Comparison of ENCODE assay signal across 8 mouse cellular contexts in the genomic region with DNA sequence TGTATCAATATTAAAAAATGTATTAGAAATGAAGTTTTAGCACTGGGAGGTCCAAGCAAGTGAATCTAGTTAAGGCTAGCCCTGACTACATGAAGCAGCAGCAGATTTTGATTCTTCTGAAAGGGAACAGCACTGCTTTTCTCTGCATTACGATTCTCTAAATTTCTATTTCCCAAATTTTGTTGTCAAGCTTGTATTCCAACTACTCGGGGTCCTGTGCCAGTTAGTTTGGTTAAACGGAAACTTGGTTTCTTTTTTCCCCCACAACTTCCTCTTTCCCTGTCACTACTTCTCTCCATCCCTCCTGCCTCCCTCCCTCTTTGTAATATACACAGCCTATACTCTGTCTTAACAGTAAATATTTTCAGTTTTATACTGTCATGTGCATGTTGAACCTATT. TPM values are rescaled to one million over a fixed set of nuclear protein-coding genes. Genes with fewer than 3 reads are reported as not detected.
DNase-seq lines count a peak whose midpoint lies in the region; ATAC-seq lines count a peak whose summit lies in the region.

No protein-coding gene starts in this region.

- H3K36me3 ChIP-seq in forebrain, embryonic 10.5 days (replicated peaks): peaks cover 41% of the 10 kb centered on the region
- no peaks in the 10 kb centered on the region; the same call in 1 of the 2 replicates for H3K36me3 ChIP-seq in forebrain, embryonic 11.5 days (ENCODE audit: control insufficient read depth, insufficient read depth, low read length)
- H3K36me3 ChIP-seq in lung, embryonic 16.5 days (ENCODE audit: control insufficient read depth, insufficient read depth, low read length): 0 out of 2 replicates have a peak, but pooled peaks cover 6% of the 10 kb centered on the region
- peaks cover 26% of the 10 kb centered on the region for H3K36me3 ChIP-seq in hindbrain, embryonic 13.5 days
- H3K36me3 ChIP-seq in neural tube, embryonic 13.5 days: peaks cover 25% of the 10 kb centered on the region

- ATAC-seq in forebrain, embryonic 11.5 days (replicated peaks; ENCODE audit: low FRiP score): no peak
- no peak for ATAC-seq in lung, embryonic 16.5 days (ENCODE audit: low read depth)
- no peak for ATAC-seq in hindbrain, embryonic 13.5 days (ENCODE audit: low FRiP score)
- no peak for ATAC-seq in neural tube, embryonic 13.5 days (ENCODE audit: low read depth)
- ATAC-seq in frontal cortex, adult (ENCODE audit: low TSS enrichment): no peak

- DNase-seq in forebrain, embryonic 10.5 days (ENCODE audit: extremely low spot score, low spot score): no peak
- DNase-seq in forebrain, embryonic 11.5 days (ENCODE audit: low spot score): no peak
- DNase-seq in lung, postnatal 10 days: no peak
- no peak for DNase-seq in left cerebral cortex, adult 9 months (ENCODE audit: low spot score in 2 of 2)

- WGBS in forebrain, embryonic 10.5 days: 77% methylated on average over 3 of the region's 3 CpGs
- WGBS in forebrain, embryonic 11.5 days: 87% methylated on average over 3 of the region's 3 CpGs
- WGBS in lung, embryonic 16.5 days: 57% methylated on average over 3 of the region's 3 CpGs
- WGBS in hindbrain, embryonic 13.5 days: 75% methylated on average over 3 of the region's 3 CpGs
- WGBS in neural tube, embryonic 13.5 days: 82% methylated on average over 3 of the region's 3 CpGs

- peaks cover 25% of the 10 kb centered on the region for H3K4me1 ChIP-seq in forebrain, embryonic 10.5 days
- no peaks in the 10 kb centered on the region; the same call in 1 of the 2 replicates for H3K4me1 ChIP-seq in forebrain, embryonic 11.5 days (replicated peaks; ENCODE audit: control insufficient read depth, insufficient read depth, low read length)
- peaks cover 24% of the 10 kb centered on the region for H3K4me1 ChIP-seq in lung, embryonic 16.5 days (replicated peaks; ENCODE audit: control insufficient read depth, insufficient read depth, low read length)
- H3K4me1 ChIP-seq in hindbrain, embryonic 13.5 days (replicated peaks): peaks cover 44% of the 10 kb centered on the region
- peaks cover 48% of the 10 kb centered on the region for H3K4me1 ChIP-seq in neural tube, embryonic 13.5 days (replicated peaks)

- H3K27ac ChIP-seq in forebrain, embryonic 10.5 days: no peak overlapping the region
- no peak overlapping the region for H3K27ac ChIP-seq in forebrain, embryonic 11.5 days (ENCODE audit: low read depth, low read length)
- H3K27ac ChIP-seq in lung, embryonic 16.5 days (ENCODE audit: low read length): no peak overlapping the region
- no peak overlapping the region for H3K27ac ChIP-seq in hindbrain, embryonic 13.5 days
- H3K27ac ChIP-seq in neural tube, embryonic 13.5 days (replicated peaks): no peak overlapping the region

- no peak overlapping the region for H3K9ac ChIP-seq in forebrain, embryonic 11.5 days (ENCODE audit: low read length)
- no peak overlapping the region for H3K9ac ChIP-seq in lung, embryonic 16.5 days (ENCODE audit: low read length)
- peak overlapping the region; percentile 53; the same call in 1 of the 2 replicates for H3K9ac ChIP-seq in hindbrain, embryonic 13.5 days
- H3K9ac ChIP-seq in neural tube, embryonic 13.5 days: peak overlapping the region; percentile 47; the same call in 1 of the 2 replicates

- no peak overlapping the region for H3K4me2 ChIP-seq in forebrain, embryonic 11.5 days (ENCODE audit: low read depth, low read length, severe bottlenecking)
- peak overlapping the region; percentile 25; the same call in 1 of the 2 replicates for H3K4me2 ChIP-seq in lung, embryonic 16.5 days (ENCODE audit: low read depth, low read length)
- H3K4me2 ChIP-seq in hindbrain, embryonic 13.5 days: peak overlapping the region; percentile 67
- H3K4me2 ChIP-seq in neural tube, embryonic 13.5 days: peak overlapping the region; percentile 83

- no peaks in the 10 kb centered on the region for H3K27me3 ChIP-seq in forebrain, embryonic 10.5 days (ENCODE audit: poor library complexity, severe bottlenecking)
- H3K27me3 ChIP-seq in forebrain, embryonic 11.5 days (ENCODE audit: control insufficient read depth, insufficient read depth, low read length): no peaks in the 10 kb centered on the region
- no peaks in the 10 kb centered on the region for H3K27me3 ChIP-seq in lung, embryonic 16.5 days (ENCODE audit: control insufficient read depth, insufficient read depth, low read depth, low read length)
- H3K27me3 ChIP-seq in hindbrain, embryonic 13.5 days: no peaks in the 10 kb centered on the region
- no peaks in the 10 kb centered on the region for H3K27me3 ChIP-seq in neural tube, embryonic 13.5 days

- H3K4me3 ChIP-seq in forebrain, embryonic 10.5 days: peak overlapping the region; percentile 88; the same call in 1 of the 2 replicates
- H3K4me3 ChIP-seq in forebrain, embryonic 11.5 days (ENCODE audit: low read depth, low read length): no peak overlapping the region
- peak overlapping the region; percentile 17; the same call in 1 of the 2 replicates for H3K4me3 ChIP-seq in lung, embryonic 16.5 days (ENCODE audit: low read length)
- H3K4me3 ChIP-seq in hindbrain, embryonic 13.5 days: peak overlapping the region; percentile 95
- no peak overlapping the region for H3K4me3 ChIP-seq in neural tube, embryonic 13.5 days

- H3K9me3 ChIP-seq in forebrain, embryonic 10.5 days: no peaks in the 10 kb centered on the region
- H3K9me3 ChIP-seq in forebrain, embryonic 11.5 days (ENCODE audit: control insufficient read depth, low read length): no peaks in the 10 kb centered on the region
- H3K9me3 ChIP-seq in lung, embryonic 16.5 days (ENCODE audit: control insufficient read depth, low read length): no peaks in the 10 kb centered on the region
- H3K9me3 ChIP-seq in hindbrain, embryonic 13.5 days: no peaks in the 10 kb centered on the region
- H3K9me3 ChIP-seq in neural tube, embryonic 13.5 days: no peaks in the 10 kb centered on the region

RNA-seq across cellular contexts. Expression of a gene that starts 2.1 kb away (rescaled TPM):
- polyA plus RNA-seq in forebrain, embryonic 10.5 days (2016; fragmentation: Nextera tagmentation; extraction: Ambion mirVana): 39.0 and 40.0 TPM in 2 replicates
- polyA plus RNA-seq in forebrain, embryonic 11.5 days (2014; fragmentation: Nextera tagmentation; extraction: Ambion mirVana): 46.4 and 55.5 TPM in 2 replicates
- polyA plus RNA-seq in lung, embryonic 16.5 days (2015; fragmentation: Nextera tagmentation; extraction: Ambion mirVana): 46.8 and 50.7 TPM in 2 replicates
- 51.5 and 53.1 TPM in 2 replicates for polyA plus RNA-seq in hindbrain, embryonic 13.5 days (2015; fragmentation: Nextera tagmentation; extraction: Ambion mirVana)
- 45.5 and 50.5 TPM in 2 replicates for polyA plus RNA-seq in neural tube, embryonic 13.5 days (2015; fragmentation: Nextera tagmentation; extraction: Ambion mirVana)

RNA-seq across cellular contexts. Expression of a gene that starts 38.8 kb away (rescaled TPM):
- polyA plus RNA-seq in forebrain, embryonic 10.5 days (2016; fragmentation: Nextera tagmentation; extraction: Ambion mirVana): not detected in 2 replicates
- not detected in 2 replicates for polyA plus RNA-seq in forebrain, embryonic 11.5 days (2014; fragmentation: Nextera tagmentation; extraction: Ambion mirVana)
- polyA plus RNA-seq in lung, embryonic 16.5 days (2015; fragmentation: Nextera tagmentation; extraction: Ambion mirVana): not detected in 2 replicates
- not detected in 2 replicates for polyA plus RNA-seq in hindbrain, embryonic 13.5 days (2015; fragmentation: Nextera tagmentation; extraction: Ambion mirVana)
- not detected in 2 replicates for polyA plus RNA-seq in neural tube, embryonic 13.5 days (2015; fragmentation: Nextera tagmentation; extraction: Ambion mirVana)

RNA-seq across cellular contexts. Expression of a gene that starts 51.2 kb away (rescaled TPM):
- polyA plus RNA-seq in forebrain, embryonic 10.5 days (2016; fragmentation: Nextera tagmentation; extraction: Ambion mirVana): 93.3 and 93.8 TPM in 2 replicates
- polyA plus RNA-seq in forebrain, embryonic 11.5 days (2014; fragmentation: Nextera tagmentation; extraction: Ambion mirVana): 113 and 116 TPM in 2 replicates
- polyA plus RNA-seq in lung, embryonic 16.5 days (2015; fragmentation: Nextera tagmentation; extraction: Ambion mirVana): 168 and 183 TPM in 2 replicates
- 159 and 160 TPM in 2 replicates for polyA plus RNA-seq in hindbrain, embryonic 13.5 days (2015; fragmentation: Nextera tagmentation; extraction: Ambion mirVana)
- polyA plus RNA-seq in neural tube, embryonic 13.5 days (2015; fragmentation: Nextera tagmentation; extraction: Ambion mirVana): 153 and 154 TPM in 2 replicates

Comparison
In these comparisons a context has a peak if more than half of its experiments do, and no peak if none do; other contexts are left out.
1. H3K4me3 ChIP-seq: peak in forebrain, embryonic 10.5 days (single experiment), lung, embryonic 16.5 days (single experiment) and hindbrain, embryonic 13.5 days (single experiment); none in forebrain, embryonic 11.5 days (single experiment) and neural tube, embryonic 13.5 days (single experiment).
2. H3K9ac ChIP-seq: peak in hindbrain, embryonic 13.5 days (single experiment) and neural tube, embryonic 13.5 days (single experiment); none in forebrain, embryonic 11.5 days (single experiment) and lung, embryonic 16.5 days (single experiment).